Mouse (Mus musculus) bone marrow macrophage, adult 2 months (primary cell): Measurements from ENCODE around the gene Gm35315. TPM values are rescaled to one million over a fixed set of nuclear protein-coding genes. Genes with fewer than 3 reads are reported as not detected.

Experiments
- H3K27ac ChIP-seq: 2 replicates; pipeline ENCODE4 v1.5.1; 2012; ENCODE audit warnings: low read depth, low read length; ENCODE audit not compliant: insufficient read depth
- H3K4me1 ChIP-seq: 2 replicates; pipeline ENCODE4 v1.6.1; 2012; ENCODE audit warnings: low read length; ENCODE audit not compliant: control insufficient read depth, insufficient read depth
- H3K4me3 ChIP-seq: 2 replicates; pipeline ENCODE4 v1.5.1; 2012; ENCODE audit warnings: mild to moderate bottlenecking, low read length, moderate library complexity; ENCODE audit not compliant: insufficient read depth
- CTCF ChIP-seq: IDR thresholded peaks from 2 replicates; pipeline ENCODE4 v1.5.1; 2012; ENCODE audit warnings: low read depth, mild to moderate bottlenecking, low read length, moderate library complexity
- POLR2A ChIP-seq: IDR thresholded peaks from 2 replicates; pipeline ENCODE4 v1.6.1; 2012; ENCODE audit warnings: mild to moderate bottlenecking, low read depth, low read length, borderline replicate concordance
- polyA plus RNA-seq: library from polyadenylated mRNA; stranded (reverse); fragments of >200 nt; gene quantifications from 2 replicates; pipeline ENCODE4 v1.2.4, GENCODE M21; 2012; ENCODE audit not compliant: missing spikeins, insufficient read depth, insufficient read length

The Gm35315 gene
- polyA plus RNA-seq, 1 experiment = 0.79 TPM

- TF ChIP-seq POLR2A (no peak), CTCF (no peak)
- peak overlapping the region; percentile 60; the same call in 1 of the 2 replicates for H3K27ac ChIP-seq
Measured at GRCm38 (mm10) chr5:110057637-110058408, 36.4 kb downstream of the Gm35315 start.

More at GRCm38 (mm10) chr5:110057637-110058408, 36.4 kb downstream of the Gm35315 start:
- Histone ChIP-seq H3K4me3 (peak overlapping the region; percentile 86), H3K4me1 (no peaks in the 10 kb centered on the region)

Other genes starting within 250 kb of the Gm35315 start
- gene Gm15446, start 171.0 kb downstream of the Gm35315 start, polyA plus RNA-seq = 10.5 and 13.2 TPM in 2 replicates
- gene Zfp932, start 97.9 kb downstream of the Gm35315 start, polyA plus RNA-seq = 13.6 and 20.8 TPM in 2 replicates
- gene Gm17655, start 21.9 kb downstream of the Gm35315 start, polyA plus RNA-seq = 5.3 and 8.8 TPM in 2 replicates
- gene Plcxd1, start 5.5 kb upstream of the Gm35315 start, polyA plus RNA-seq = not detected in 2 replicates
- gene Gtpbp6, start 13.8 kb upstream of the Gm35315 start, polyA plus RNA-seq = 26.0 and 29.1 TPM in 2 replicates
- gene Zfp605, start 15.7 kb upstream of the Gm35315 start, polyA plus RNA-seq = 3.1 and 4.5 TPM in 2 replicates
- gene Chfr, start 41.4 kb upstream of the Gm35315 start, polyA plus RNA-seq = 42.3 and 42.5 TPM in 2 replicates
- gene Golga3, start 82.3 kb upstream of the Gm35315 start, polyA plus RNA-seq = 23.6 and 24.7 TPM in 2 replicates
- 29.5 and 36.6 TPM in 2 replicates for gene Ankle2, start 136.6 kb upstream of the Gm35315 start, polyA plus RNA-seq
- 15.2 and 16.4 TPM in 2 replicates for gene Pgam5, start 175.5 kb upstream of the Gm35315 start, polyA plus RNA-seq
- gene Pxmp2, start 191.8 kb upstream of the Gm35315 start, polyA plus RNA-seq = 3.3 and 3.4 TPM in 2 replicates
- 9.2 and 12.1 TPM in 2 replicates for gene Pole, start 191.9 kb upstream of the Gm35315 start, polyA plus RNA-seq
- not detected in 2 replicates for gene P2rx2, start 248.8 kb upstream of the Gm35315 start, polyA plus RNA-seq